Mouse (Mus musculus) large intestine, adult 2 months (tissue): Measurements from ENCODE around the gene Dusp3. TPM values are rescaled to one million over a fixed set of nuclear protein-coding genes. Genes with fewer than 3 reads are reported as not detected.
A peak's percentile ranks its signal among the peaks of the same experiment; 100 is the strongest.
"Not testable (repeated sequence)": the region's sequence is repeated elsewhere in the genome, so short reads cannot be mapped to it uniquely, and the experiment has no call there.

Experiments used
- DNase-seq: peaks from one replicate; pipeline ENCODE4 v3.0.0-alpha.2; 2012; ENCODE audit warnings: low read depth, low spot score
- WGBS: fragments of 180-500 bp; shearing (Covaris S2); methylation state at CpG from one replicate; pipeline ENCODE4 v1.1.7; 2018; 5-methylcytosine and 5-hydroxymethylcytosine counted together
- polyA plus RNA-seq: library from polyadenylated mRNA; depleted of rRNA; stranded (reverse); fragments of >200 nt; gene quantifications from 2 replicates; pipeline ENCODE4 v1.2.3, GENCODE M21; 2012

The Dusp3 gene
- polyA plus RNA-seq, 1 experiment: 19.2 TPM

DNA sequence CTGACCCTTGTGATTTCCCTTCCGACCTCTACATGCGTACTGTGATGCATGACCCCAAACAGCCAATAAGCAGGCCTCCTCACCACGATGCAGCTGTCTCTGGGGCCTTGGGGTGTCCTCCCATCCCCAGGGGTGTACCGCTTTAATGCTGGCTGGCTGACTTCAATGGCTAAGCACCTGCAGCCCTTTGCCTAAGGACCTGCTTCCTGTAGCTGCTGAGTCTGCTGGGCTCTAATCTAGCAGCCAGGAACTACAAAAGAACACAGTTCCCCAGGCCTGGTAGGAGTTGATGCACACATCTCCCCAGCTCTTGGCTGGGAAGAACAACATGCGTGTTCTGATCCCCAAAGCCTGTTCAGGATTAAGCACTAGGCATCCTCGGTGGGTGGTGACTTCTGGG is 28.7 kb upstream of the Dusp3 start:
- no peak for DNase-seq
- WGBS: 73% methylated on average over 6 of the region's 6 CpGs

DNA sequence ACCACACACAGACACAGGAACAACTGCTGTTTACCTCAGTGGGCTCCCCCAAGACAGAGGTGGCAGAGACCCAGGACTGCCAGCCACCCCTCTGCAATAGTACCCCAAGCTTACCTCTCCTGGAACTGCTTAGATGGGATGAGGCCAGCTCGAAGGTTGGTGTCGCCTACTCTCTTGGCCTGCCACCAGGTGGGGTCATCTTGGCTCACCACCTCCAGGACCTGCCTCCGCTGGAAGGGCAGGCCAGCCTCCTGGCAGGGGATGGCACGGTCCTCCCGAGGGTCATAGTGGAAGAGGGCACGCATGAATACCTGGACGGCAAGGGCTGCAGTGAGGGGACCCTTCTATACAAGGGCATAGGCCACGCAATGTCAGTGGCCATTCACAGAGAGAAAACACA is 26.4 kb upstream of the Dusp3 start:
- WGBS: 86% methylated on average over 8 of the region's 8 CpGs
- DNase-seq: no peak

DNA sequence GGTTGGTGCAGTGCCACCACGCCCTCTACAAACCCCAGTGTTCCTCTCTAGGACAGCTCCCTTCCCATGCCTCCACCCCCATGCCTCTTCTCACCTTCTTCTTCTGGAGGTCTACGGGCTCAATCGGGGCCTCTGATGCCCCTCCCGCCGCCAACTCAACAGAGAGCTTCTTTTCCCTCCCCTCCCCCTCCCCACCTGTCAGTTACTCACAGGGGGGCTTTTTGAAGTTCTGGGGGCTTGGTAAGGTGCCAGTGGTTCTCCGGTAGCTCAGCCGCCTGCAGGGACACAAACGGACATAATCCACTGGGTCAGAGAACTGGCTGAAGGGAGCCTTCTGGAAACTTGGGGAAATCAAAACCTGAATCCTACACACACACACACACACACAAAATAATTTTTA is 24.7 kb upstream of the Dusp3 start:
- 86% methylated on average over 8 of the region's 8 CpGs for whole genome bisulfite sequencing
- DNase-seq: no peak

DNA sequence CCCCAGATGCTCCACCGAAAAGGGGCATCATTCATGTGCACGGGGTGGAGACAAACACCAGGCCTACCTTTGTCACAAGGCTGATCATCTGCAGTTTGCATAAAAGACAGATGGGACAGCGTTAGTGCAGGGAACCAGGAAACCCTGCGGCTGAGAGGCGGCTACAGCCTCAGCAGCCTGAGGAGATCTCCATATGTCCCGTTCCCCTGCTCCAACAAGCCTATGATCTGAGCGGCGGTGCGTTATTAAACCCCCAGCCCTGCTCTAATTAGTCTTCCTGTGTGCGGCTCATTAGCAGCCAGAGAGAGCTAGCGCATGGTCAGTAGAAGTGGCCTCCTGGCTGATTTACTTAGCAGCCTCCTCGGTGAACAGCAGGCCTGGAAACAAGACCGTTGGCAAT is 23.3 kb upstream of the Dusp3 start:
- WGBS: 82% methylated on average over 13 of the region's 13 CpGs
- DNase-seq: no peak

DNA sequence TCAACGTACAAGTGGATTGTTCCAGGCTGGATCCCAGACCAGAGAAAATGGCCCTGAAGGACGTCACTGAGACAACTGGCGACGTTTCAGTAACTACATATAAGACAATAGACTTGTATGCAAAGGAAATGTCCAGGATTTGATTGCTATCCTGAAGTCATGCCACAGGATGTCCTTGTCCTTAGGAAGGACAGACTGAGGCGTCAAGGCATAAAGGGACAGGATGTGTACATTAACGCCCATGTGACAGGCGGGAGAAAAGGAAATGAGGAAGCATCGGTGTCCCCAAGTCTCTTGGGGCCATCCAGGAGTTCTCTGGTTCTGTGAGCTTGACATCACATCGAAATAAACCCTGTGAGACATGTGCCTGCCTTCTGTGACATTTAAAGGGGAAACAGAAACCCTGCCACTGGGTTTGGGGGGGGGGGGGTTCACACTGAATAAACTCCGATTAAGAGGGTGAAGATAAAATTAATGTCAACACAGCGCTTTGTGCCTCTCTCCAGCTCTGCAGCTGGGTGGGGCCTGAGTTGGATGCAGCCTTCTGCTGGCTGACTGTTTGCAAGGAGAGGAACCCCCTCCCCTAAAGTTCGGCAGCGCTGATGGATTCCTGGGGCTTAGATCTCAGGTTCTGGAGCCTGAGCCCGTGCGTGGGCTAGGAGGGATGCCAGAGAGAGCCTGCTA is 22.3 kb upstream of the Dusp3 start:
- no peak for DNase-seq
- WGBS: 79% methylated on average over 15 of the region's 15 CpGs

DNA sequence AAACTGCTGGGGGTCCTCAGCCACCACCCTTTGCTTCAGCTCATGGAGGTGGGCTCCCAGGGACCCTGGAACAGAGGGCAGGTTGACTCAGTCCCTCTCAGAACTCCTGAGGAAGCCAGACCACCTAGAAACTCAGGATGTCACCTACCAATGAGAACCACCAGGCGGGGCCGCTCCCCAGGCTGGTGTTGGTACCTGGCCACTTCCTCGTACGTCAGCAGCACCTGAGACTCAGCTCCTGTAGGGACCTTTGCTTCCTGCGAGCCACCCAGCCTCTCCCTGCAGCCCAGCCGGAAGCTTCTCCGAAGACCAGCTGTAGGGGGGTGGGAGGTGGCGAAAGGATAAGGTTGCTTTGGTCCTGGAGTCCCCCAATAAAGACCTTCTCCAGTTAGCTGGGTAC is 21.6 kb upstream of the Dusp3 start:
- no peak for DNase-seq
- 52% methylated on average over 8 of the region's 8 CpGs for WGBS

DNA sequence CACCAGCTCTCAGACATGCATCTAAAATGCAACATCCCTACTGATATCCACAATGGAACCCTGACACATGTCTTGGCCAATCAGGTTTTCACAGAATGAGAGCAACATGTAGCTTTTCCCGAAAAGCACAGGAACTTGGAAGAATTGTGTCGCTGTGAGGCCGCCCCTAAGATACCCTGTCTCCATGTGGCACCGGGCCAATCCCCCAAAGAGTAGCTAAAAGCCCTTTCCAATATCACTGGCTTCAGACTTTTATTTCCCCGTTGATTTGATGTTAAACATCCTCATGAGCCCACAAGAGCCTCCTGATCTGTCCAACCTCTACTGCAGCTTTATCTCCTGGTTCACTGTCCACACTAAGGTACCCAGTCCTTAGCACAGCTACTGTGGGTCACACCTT is 19.9 kb upstream of the Dusp3 start:
- WGBS: 89% methylated on average over 5 of the region's 5 CpGs

DNA sequence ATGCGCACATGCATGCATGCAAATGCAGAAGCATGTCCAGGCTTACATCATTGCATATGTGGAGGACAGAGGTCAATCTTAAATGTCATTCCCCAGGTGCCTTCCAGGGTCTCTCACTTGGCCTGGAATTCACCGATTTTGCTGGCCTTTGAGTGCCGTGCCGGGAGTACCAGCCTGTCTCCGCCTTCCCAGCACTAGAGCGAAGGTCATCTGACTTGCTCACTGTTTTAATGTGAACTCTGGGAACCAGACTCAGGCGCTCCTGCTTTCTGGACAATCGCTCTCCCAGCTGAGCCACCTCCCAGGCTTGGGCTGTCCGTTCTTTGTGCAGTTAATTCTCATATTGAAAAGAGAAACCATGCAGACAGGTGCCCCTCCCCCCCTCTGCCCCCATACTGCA is 19.5 kb upstream of the Dusp3 start:
- 52% methylated on average over 9 of the region's 9 CpGs for WGBS
- no peak for DNase-seq

More for the DNA sequence above, 19.9 kb upstream of the Dusp3 start:
- no peak for DNase-seq

DNA sequence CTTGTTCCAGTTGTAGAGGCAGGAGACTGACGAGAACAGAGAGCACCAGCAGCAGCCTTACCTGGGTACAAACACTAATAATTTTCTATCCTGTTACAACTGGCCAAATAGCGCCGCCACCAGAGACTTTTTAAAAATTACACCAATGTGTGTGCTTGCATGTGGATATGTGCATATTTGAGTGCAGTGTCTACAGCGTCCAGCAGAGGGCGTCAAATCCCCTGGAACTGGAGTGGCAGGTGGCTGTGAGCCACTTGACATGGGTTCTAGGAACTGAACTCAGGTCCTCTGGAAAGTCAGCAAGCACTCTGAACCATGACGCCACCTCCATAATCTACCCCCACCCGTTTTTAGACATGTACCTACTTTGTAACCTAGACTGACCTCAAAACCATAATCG is 17.4 kb upstream of the Dusp3 start:
- DNase-seq: no peak
- 94% methylated on average over 8 of the region's 8 CpGs for WGBS

DNA sequence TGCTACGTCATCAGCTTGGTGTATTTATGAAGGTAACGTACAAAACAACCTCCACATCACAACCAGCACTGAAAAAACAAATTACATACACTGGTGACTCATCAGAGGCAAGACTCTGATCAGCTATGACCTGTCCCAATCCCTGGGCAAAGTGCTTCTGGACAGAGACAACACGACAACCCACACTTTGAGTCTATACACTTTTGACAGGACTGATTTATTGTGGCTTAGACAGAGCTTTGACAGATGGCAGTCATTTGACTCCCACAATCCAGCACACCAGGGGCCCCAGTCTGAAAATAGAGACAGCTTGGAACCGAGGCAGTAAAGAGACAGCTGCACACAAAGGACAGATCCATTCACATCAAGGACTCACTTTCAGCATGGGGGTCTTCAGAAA is 12.7 kb upstream of the Dusp3 start:
- DNase-seq: no peak
- 53% methylated on average over 4 of the region's 4 CpGs for WGBS

DNA sequence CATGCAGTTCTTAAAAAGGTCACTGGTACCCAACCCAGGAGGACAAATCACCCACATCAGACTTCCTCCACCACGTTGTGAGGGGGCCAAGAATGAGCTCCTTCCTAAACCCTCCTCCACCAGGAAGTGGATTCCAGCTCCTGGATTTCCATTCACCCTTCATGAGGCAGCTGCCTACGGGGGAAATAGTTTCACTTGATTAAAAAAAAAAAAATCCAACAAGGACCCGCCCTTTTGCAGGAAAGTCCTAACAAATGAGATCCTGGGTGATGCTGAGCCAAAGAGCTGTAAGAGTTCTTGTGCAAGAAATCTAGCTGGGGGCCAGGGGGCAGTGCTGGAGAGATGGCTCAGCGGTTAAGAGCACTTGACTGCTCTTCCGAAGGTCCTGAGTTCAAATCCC is 11.4 kb upstream of the Dusp3 start:
- WGBS: 31% methylated on average over 5 of the region's 5 CpGs
- no peak for DNase-seq

DNA sequence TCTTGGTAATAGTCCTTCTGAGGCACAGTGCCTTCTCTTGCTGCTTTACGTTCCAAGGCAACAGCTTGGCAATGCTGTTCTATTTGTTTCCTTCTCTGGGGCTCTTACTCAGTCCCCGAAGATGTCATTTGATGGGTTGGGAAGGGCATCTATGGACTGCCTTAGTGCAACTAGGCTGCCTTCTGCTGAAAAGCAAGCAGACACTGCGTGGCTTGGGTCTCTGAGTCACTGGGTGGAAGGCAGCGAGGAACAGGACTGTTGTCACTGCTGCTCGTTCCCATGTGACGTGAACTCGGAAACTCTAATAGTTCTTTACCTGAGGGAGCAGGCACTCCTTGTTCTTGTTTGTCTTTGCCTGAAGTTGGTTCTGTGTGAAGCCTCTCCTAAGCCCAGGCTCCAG is 9.1 kb upstream of the Dusp3 start:
- 87% methylated on average over 7 of the region's 7 CpGs for WGBS
- no peak for DNase-seq

DNA sequence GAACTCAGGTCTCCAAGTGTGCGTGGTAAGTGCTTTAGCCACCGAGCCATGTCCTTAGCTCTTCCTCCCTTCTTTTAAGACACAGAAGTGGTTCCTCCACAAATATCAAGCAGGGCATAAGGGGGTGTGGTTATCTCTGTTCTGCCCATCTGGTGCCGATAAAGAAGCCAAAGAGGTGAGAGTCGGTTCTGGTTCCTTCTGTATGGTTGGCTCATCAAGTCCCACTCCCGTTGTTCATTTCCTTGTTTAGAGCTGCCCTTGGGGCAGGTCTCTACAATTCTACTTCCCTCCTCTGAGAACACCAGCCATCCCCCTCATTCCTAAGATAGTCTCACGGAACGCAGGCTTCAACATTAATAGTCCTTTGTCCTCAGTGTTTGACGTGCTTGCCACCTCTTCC is 7.3 kb upstream of the Dusp3 start:
- no peak for DNase-seq

DNA sequence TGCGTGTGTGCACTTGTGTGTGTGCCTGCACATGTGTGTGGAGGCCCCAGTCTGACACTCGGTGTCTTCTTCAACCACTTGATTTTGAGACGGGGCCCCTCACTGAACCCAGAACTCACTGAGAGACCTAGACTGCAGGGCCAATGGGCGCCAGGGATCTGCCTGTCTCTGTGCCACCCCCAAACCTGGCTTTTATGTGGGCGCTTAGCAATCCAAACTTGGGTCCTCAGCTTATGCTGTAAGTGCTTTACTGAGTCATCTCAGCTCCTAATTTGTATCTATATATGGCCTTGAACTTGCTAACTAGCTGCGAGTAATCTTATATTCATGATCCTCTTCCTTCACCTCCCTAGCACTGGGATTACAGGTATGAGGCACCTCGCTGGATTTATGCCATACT is 5.6 kb upstream of the Dusp3 start:
- DNase-seq: no peak

More for the DNA sequence above, 7.3 kb upstream of the Dusp3 start:
- 66% methylated on average over 8 of the region's 8 CpGs for WGBS

DNA sequence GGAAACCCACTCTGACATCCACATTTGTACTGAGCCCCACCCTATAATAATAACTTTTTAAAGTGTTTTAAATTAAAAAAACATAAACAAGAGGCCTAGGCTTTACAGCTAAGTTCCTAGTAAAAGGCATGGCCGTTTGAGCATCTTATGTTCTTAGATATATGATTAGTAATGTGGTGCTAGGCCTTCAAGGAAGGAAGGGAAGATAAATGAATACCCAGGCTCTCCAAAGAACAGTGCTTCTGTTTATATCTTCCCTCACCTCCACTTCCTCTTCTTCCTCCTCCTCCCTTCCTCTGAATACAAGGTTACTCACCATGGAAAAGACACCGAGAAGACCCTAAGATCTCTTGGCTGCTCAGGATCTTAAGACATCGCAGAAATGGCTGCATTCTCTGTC is 5.0 kb upstream of the Dusp3 start:
- 61% methylated on average over 3 of the region's 3 CpGs for WGBS

More for the DNA sequence above, 5.6 kb upstream of the Dusp3 start:
- 86% methylated on average over 7 of the region's 7 CpGs for WGBS

DNA sequence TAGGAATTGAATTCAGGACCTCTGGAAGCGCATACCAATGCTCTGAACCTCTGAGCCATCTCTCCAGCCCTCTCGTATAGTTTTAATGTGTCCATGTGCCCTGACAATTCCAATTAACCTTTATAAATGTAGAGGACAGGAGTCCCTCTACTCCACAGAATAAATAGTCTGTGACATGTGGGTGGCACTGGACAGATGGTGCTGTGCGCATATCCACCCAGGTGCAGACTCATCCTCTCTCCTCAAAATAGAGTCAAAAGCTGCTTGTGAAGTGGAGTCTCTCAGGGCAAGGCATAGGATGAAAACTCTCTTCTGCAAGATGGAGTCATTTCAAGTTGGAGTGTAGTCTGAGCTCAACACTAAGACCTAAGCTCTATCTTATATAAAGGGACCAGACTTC is 3.4 kb upstream of the Dusp3 start:
- DNase-seq: no peak
- WGBS: 89% methylated on average over 3 of the region's 3 CpGs

More for the DNA sequence above, 5.0 kb upstream of the Dusp3 start:
- no peak for DNase-seq

DNA sequence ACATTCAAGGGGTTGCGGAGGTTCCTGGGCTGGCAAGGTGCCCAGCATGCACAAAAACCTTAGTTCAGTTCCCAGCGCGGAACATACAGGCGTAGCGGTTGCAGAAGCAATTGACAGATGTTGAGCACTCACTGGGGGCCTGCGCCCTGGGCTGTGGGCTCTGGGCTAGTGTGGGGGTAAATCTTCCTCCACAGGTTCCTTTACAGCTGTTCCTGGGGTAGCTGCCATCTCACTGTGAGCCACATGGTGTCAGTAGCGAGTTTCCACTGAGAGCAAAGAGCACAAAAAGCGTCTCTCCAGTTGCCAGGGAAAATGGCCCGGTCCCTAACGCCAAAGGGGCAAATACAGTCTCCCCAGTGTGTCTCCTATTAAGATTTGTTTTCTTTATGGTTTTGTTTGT is 823 bp downstream of the Dusp3 start:
- peak; percentile 66 for DNase-seq
- under 1% methylated on average over 10 of the region's 10 CpGs for WGBS

DNA sequence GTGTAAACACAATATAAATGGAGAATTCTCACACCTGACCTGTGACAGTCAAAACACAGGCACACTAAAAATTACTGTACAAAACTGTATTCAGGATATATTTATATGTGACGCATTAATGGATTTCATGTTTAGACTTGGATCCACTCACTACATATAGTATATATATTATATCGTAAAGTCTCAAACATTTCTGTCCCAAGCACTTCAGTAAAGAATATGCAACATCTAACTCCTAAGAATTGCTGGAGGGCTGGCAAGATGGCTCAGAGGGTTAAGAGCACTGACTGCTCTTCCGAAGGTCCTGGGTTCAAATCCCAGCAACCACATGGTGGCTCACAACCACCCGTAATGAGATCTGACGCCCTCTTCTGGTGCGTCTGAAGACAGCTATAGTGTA is 1.4 kb downstream of the Dusp3 start:
- DNase-seq: not testable (repeated sequence)
- WGBS: 25% methylated on average over 6 of the region's 6 CpGs

DNA sequence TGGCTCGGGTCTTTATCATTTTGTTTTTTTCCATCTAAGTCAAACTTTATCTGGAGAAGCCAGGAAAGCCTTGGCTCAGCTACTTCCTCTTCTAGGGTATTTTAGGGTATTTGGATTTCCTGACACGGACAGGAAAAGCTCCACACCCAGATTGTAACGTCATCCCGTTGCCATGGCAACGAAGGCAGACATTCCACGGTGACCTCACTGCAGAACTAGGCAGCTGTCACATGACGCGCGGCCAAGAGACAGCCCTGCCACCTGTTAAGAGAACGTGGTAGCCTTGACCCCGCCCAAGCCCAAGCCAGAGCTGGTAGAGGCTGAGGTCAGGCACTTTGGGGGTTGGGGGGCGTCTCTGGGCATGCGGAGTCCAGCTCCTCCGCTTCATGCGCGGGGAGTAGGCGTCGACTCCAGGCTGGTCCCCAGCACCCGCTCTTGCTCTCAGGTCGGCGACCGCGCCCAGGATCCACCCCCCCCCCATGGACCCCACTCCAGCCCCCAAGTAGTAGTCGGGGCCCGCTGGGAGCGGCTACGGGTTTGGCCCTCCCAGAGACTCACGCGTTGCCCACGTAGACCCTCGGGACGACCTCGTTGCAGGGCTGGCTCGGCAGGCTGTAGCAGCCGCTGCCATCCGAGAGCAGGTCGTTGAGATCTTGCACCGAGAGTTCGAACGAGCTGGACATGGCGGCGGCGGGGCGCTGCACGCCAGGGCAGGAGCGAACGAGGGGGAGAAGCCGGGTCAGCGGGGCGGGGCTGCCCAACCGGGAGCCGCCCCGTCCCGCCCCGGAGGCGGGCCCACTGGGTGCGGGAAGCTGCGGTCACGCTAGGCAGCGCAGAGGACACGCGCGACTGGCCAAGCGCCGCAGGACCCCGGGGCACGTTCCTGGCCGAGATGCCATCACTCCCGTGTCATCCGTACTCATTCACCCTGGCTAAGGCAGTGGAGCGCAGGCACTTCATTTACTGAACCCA is 2.5 kb downstream of the Dusp3 start, which contains the start of gene Cfap97d1:
TSS of gene Cfap97d1 (plus strand) at position 226 of the 972 bp plus-strand sequence.
- DNase-seq: peak; percentile 90
- under 1% methylated on average over 71 of the region's 71 CpGs for WGBS

DNA sequence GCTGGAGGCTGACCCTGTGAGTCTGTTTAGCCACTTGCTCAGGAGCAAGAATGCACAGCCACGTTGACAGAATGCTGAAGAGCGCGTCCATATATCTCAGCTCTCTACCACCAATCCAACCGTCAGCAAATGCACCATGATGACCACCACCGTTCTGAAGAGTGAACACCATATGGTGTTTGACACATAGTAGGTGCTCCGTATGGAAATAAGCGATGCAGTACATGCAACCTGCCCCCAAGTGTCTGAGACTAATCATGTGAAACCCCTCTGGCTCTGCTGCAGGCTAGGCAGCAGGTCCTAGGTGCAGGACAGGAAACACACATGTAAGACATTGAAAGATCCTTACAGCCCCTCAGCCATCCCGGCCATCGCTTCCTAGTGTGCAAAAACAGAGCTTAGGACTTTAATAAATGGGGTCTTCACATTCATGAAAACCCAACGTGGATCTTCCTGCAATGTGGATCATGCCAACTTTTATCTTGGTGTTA is 3.3 kb downstream of the Dusp3 start:
- WGBS: 61% methylated on average over 10 of the region's 10 CpGs
- no peak for DNase-seq

DNA sequence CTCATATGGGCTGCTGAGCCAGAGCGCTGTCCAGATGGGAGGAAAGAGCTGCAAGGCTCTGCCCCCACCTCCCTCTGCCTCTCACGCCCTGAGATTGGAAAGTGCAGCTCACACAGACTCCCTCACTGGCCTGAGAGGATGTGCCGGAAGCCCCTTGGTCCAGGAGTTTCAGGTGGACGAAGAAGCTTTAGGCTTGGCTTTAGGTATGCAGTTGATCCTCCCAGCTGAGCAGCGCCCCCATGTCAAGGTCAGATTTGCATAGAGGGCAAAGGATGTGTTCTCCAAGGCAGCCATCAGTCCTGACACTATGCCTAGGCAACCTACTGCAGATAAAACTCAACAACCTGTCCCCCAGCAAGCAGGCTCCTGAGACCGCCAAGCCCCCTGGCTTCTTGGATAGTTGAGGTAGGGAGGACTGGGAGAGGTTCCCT is 3.8 kb downstream of the Dusp3 start:
- WGBS: 81% methylated on average over 6 of the region's 6 CpGs
- no peak for DNase-seq
